ENCODE assay signal across 25 mouse cellular contexts in the genomic region with DNA sequence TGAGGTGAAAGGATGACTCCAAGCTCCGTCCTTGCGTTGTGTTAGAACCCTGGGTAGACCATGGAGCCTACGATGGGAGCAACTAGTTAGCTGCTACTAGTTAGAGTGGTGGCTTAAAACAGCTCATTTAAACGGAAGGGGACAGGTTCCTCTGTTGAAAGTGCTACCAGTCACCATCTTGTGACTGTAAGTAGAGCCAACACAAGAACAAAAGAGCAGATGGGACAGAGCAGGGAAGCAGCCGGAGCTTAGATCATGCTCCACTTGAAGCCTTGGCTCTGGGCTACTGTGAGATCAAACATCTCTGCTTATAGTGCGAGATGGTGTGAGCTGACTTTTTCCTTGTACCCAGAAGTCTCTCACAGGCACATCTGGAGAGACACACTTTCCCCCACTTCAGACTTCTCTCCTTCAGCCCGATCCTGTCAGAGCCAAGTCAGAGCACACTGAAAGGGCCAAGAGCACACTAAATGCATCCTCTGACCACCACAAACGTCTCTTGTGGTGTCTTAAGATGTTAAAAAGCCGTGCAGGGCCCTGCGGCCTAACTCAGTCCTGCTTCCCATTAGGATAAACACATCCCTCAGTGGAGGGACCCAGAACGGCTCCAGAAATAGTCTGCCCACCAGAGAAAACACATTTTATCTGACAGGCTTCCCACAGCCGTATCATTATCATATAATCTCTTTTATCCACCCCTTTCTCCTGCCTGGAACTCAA.
DNase-seq lines count a peak whose midpoint lies in the region; ATAC-seq lines count a peak whose summit lies in the region.
"Had no signal": no experiment of that assay in that cellular context is flagged by ENCODE, and none has a peak within 500 bp of the region (broad histone marks: within the 10 kb centered on the region; RNA-seq: fewer than 3 reads in every experiment).

No protein-coding gene starts in this region.

- no peaks in the 10 kb centered on the region for H3K9me3 ChIP-seq in embryonic facial prominence, embryonic 13.5 days
- H3K9me3 ChIP-seq: forebrain, embryonic 15.5 days; hindbrain, embryonic 12.5 days had no signal

- no peak for ATAC-seq in embryonic facial prominence, embryonic 13.5 days (ENCODE audit: insufficient number of reproducible peaks, insufficient read depth, low FRiP score, low TSS enrichment, low read depth)
- ATAC-seq: activated CD4-positive, CD25-positive, alpha-beta regulatory T cell, adult 4 months; forebrain, embryonic 15.5 days; inflammation-experienced regulatory T-cells, adult 6 months; Patski had no signal

- no peak overlapping the region for H3K9ac ChIP-seq in embryonic facial prominence, embryonic 13.5 days
- H3K9ac ChIP-seq: forebrain, embryonic 15.5 days; hindbrain, embryonic 12.5 days had no signal

- peaks cover 5% of the 10 kb centered on the region; the same call in 1 of the 2 replicates for H3K27me3 ChIP-seq in embryonic facial prominence, embryonic 13.5 days
- H3K27me3 ChIP-seq: forebrain, embryonic 15.5 days; Patski had no signal

- no peaks in the 10 kb centered on the region for H3K36me3 ChIP-seq in embryonic facial prominence, embryonic 13.5 days
- H3K36me3 ChIP-seq: forebrain, embryonic 15.5 days; hindbrain, embryonic 12.5 days had no signal

- peaks cover 46% of the 10 kb centered on the region for H3K4me1 ChIP-seq in embryonic facial prominence, embryonic 13.5 days

- DNase-seq in left cerebral cortex, postnatal 4 days = peak; percentile 52
- DNase-seq in left cerebral cortex, adult 9 months (ENCODE audit: low spot score in 2 of 2) = no peak
- peak; percentile 38 for DNase-seq in cerebellum, adult 11 months
- DNase-seq in cerebellum, adult 8-10 months = peak; percentile 32
- DNase-seq in T-cell, adult 2 months (ENCODE audit: low spot score) = no peak
- no peak for DNase-seq in spleen, adult 18-20 months
- DNase-seq: adrenal gland, postnatal 36 days; heart, postnatal 10 days; kidney, adult 2 months; kidney, postnatal 10 days; lung, adult 18-20 months; lung, postnatal 36 days; right cerebral cortex, postnatal 4 days; thymus, postnatal 25 days had no signal

- intact Hi-C loops in left cerebral cortex, postnatal 4 days (cut with DNase I) = no loop called here

- WGBS in embryonic facial prominence, embryonic 13.5 days = 50% methylated on average over 12 of the region's 12 CpGs

- H3K4me3 ChIP-seq in embryonic facial prominence, embryonic 13.5 days = no peak overlapping the region
- H3K4me3 ChIP-seq: erythroblast, embryonic 14.5 days; forebrain, embryonic 15.5 days; hindbrain, embryonic 12.5 days; layer of hippocampus, adult 2 months; left cerebral cortex, adult 2 months had no signal

- peak overlapping the region; percentile 82 for H3K27ac ChIP-seq in embryonic facial prominence, embryonic 13.5 days
- H3K27ac ChIP-seq: forebrain, embryonic 15.5 days; hindbrain, embryonic 12.5 days; layer of hippocampus, adult 2 months; left cerebral cortex, adult 2 months had no signal

- H3K4me2 ChIP-seq in embryonic facial prominence, embryonic 13.5 days = no peak overlapping the region
- H3K4me2 ChIP-seq: forebrain, embryonic 15.5 days; heart, embryonic 11.5 days; hindbrain, embryonic 12.5 days; liver, embryonic 11.5 days had no signal

Comparison
In these comparisons a context has a peak if more than half of its experiments do, and no peak if none do; other contexts are left out.
1. DNase-seq: peak in left cerebral cortex, postnatal 4 days (single experiment), cerebellum, adult 11 months (single experiment) and cerebellum, adult 8-10 months (single experiment); none in left cerebral cortex, adult 9 months (0 of 2), T-cell, adult 2 months (single experiment) and spleen, adult 18-20 months (0 of 2).